Mouse (Mus musculus) spleen, embryonic (tissue): ENCODE measurements around the gene Pus10.

Experiments used
- CTCF ChIA-PET: fragments of 350-600 bp; sonication (Branson Sonifier 250); formaldehyde crosslinking; loops from one replicate; lab custom pipeline; 2022; lab: Charles Lee

The Pus10 gene

GRCm38 (mm10) chr11:23754329-23754728, 88.9 kb downstream of the Pus10 start:
- CTCF ChIA-PET, result interaction anchor here (1.3 kb wide), 1 partner anchor 13 kb away, joined by 4 read pairs; no protein-coding TSS in a partner anchor

- CTCF ChIA-PET, result interaction anchor here (0.6 to 1.5 kb wide), 2 partner anchors 12 to 121 kb away, joined by 3 to 5 read pairs; no protein-coding TSS in a partner anchor
Observed at GRCm38 (mm10) chr11:23758218-23758617, 92.7 kb downstream of the Pus10 start.

GRCm38 (mm10) chr11:23762635-23763034, 97.2 kb downstream of the Pus10 start:
- CTCF ChIA-PET, result interaction anchor here (0.6 to 0.7 kb wide), 2 partner anchors 131 to 430 kb away, joined by 3 to 9 read pairs; no protein-coding TSS in a partner anchor

DNA sequence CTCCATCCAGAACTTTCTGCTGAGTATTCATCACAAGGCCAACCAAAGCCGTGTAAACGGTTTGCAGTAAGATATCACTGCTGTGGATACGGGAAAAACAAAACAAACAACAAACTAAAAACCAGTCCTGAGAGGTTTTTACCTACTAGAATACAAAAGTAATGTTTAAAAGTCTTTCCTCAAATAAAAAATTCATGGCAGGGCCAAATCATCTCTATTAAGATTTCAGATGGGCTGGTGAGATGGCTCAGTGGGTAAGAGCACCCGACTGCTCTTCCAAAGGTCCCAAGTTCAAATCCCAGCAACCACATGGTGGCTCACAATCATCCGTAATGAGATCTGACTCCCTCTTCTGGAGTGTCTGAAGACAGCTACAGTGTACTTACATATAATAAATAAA, 101.9 kb downstream of the Pus10 start:
- CTCF ChIA-PET, result interaction anchor here (0.6 to 0.8 kb wide), 4 partner anchors 20 to 419 kb away, joined by 3 to 7 read pairs (median 4); no protein-coding TSS in a partner anchor

DNA sequence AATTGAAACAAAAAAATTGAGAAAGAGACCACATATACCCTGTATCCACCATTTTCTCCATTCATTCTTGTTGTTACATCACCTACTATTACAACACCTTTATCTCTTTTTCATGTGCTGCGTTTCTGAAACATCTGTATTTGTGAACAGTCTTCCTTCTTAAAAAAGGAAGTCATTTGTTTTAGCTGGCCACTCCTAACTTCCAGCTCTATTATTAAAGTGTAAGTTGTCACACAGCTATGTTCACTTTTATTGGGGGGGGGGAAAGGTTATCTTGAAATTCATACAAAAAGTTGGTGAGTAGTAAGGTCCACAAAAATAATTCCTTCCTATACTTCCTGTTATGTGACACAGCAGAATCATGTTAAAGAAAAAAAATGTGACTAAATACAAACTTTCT, 102.5 kb downstream of the Pus10 start:
- CTCF ChIA-PET, result interaction anchor here (0.6 to 0.8 kb wide), 4 partner anchors 11 to 420 kb away, joined by 3 to 7 read pairs (median 4); no protein-coding TSS in a partner anchor

GRCm38 (mm10) chr11:23769033-23769432, 103.6 kb downstream of the Pus10 start:
- CTCF ChIA-PET, result interaction anchor here (1.5 kb wide), 1 partner anchor 10 kb away, joined by 5 read pairs; no protein-coding TSS in a partner anchor

GRCm38 (mm10) chr11:23769686-23770509, 104.4 kb downstream of the Pus10 start:
- CTCF ChIA-PET, result interaction anchor here (0.7 to 1.5 kb wide), 3 partner anchors 11 to 105 kb away, joined by 3 to 5 read pairs (median 3); no protein-coding TSS in a partner anchor

- CTCF ChIA-PET, result interaction anchor here (0.6 to 1.5 kb wide), 4 partner anchors 11 to 358 kb away, joined by 3 to 5 read pairs (median 4); no protein-coding TSS in a partner anchor
Observed at GRCm38 (mm10) chr11:23770510-23770759, 105.0 kb downstream of the Pus10 start.

- CTCF ChIA-PET, result interaction anchor here (0.6 to 1.5 kb wide), 4 partner anchors 12 to 357 kb away, joined by 3 to 5 read pairs (median 4); no protein-coding TSS in a partner anchor
Observed at GRCm38 (mm10) chr11:23770760-23771506, 105.5 kb downstream of the Pus10 start, which contains the start of gene Rel. Rel (minus strand) TSS chr11:23770970.

GRCm38 (mm10) chr11:23771507-23772097, 106.1 kb downstream of the Pus10 start:
- CTCF ChIA-PET, result interaction anchor here (0.7 kb wide), 1 partner anchor 71 kb away, joined by 22 read pairs; no protein-coding TSS in a partner anchor

DNA sequence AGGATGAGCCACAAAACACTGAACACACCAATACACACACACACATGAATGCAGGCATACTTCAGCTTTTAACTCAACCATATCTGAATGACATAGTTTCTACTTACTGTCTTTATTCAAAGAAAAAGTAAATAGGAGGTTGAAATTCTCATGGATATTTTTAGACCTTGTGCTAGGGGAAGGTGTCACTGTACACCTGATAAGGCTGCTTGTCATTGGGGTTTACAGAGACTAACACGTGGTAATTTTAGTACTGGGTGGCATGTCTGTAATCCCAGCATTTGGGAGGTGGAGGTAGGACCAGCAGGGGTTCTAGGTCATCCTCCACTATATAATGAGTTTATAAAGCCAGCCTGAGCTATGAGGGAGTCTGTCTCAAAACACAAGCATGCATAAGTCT, 107.0 kb downstream of the Pus10 start:
- CTCF ChIA-PET, result no interaction called here

GRCm38 (mm10) chr11:23778787-23779201, 113.3 kb downstream of the Pus10 start:
- CTCF ChIA-PET, result interaction anchor here (0.6 kb wide), 1 partner anchor 50 kb away, joined by 3 read pairs; no protein-coding TSS in a partner anchor

DNA sequence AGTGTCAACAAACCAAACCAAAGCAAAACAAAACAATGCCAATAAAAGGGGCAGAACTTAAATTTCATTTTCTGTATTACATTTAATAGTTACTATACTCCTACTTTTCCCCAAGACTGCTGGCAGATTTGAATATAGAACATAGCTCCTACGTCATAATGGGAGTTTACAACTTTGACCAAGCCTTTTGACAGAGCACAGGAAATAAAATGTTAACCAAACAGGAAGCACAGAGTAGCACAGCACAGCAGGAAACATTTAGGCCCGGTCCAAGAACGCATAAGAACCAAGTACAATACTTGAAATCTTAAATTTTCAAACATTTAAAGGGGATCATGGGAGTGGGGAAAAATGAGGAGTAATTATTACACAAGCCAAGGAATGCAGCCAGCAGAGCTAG, 116.6 kb downstream of the Pus10 start:
- CTCF ChIA-PET, result interaction anchor here (0.6 to 0.7 kb wide), 2 partner anchors 66 to 411 kb away, joined by 3 to 7 read pairs; no protein-coding TSS in a partner anchor
